13 mouse cellular contexts compared by ENCODE assay signal in the genomic region with DNA sequence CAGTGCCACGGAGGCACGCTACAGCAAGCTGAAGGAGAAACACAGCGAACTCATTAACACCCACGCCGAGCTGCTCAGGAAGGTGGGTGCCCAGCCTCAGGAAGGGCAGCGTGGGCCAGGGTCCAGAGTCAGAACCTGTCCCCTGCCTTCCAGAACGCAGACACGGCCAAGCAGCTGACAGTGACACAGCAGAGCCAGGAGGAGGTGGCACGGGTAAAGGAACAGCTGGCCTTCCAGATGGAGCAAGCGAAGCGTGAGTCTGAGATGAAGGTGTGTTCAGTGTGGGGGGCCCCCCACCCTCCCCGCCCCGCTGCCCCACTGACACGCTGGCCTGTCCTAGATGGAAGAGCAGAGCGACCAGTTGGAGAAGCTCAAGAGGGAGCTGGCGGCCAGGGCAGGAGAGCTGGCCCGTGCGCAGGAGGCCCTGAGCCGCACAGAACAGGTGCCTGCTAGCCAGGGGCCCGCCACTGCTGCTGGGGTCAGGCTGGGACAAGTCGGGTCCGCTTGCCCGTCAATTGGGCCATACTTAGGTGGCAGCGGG. TPM values are rescaled to one million over a fixed set of nuclear protein-coding genes. Genes with fewer than 3 reads are reported as not detected.
DNase-seq lines count a peak whose midpoint lies in the region; ATAC-seq and TF ChIP-seq lines count a peak whose summit lies in the region.
"Had no signal": no experiment of that assay in that cellular context is flagged by ENCODE, and none has a peak within 500 bp of the region (broad histone marks: within the 10 kb centered on the region; RNA-seq: fewer than 3 reads in every experiment).

No protein-coding gene starts in this region.

- peak overlapping the region; percentile 40; the same call in 1 of the 2 replicates for H3K27ac ChIP-seq in forebrain, embryonic 10.5 days
- no peak overlapping the region for H3K27ac ChIP-seq in forebrain, postnatal 0 days (ENCODE audit: low read depth, low read length)
- peak overlapping the region; percentile 39; the same call in 1 of the 2 replicates for H3K27ac ChIP-seq in midbrain, embryonic 10.5 days (replicated peaks)
- no peak overlapping the region for H3K27ac ChIP-seq in midbrain, embryonic 16.5 days (ENCODE audit: low read length)
- H3K27ac ChIP-seq in midbrain, postnatal 0 days (ENCODE audit: low read depth, low read length): no peak overlapping the region
- H3K27ac ChIP-seq: heart, adult 2 months; kidney, postnatal 0 days; liver, embryonic 13.5 days had no signal

- no peak for TF ChIP-seq CTCF in forebrain, postnatal 0 days (IDR thresholded peaks at IDR 0.05; ENCODE audit: low read depth)
- no peak for TF ChIP-seq CTCF in midbrain, postnatal 0 days (IDR thresholded peaks at IDR 0.05)

- no peak overlapping the region for H3K9ac ChIP-seq in forebrain, postnatal 0 days
- no peak overlapping the region for H3K9ac ChIP-seq in midbrain, embryonic 16.5 days (ENCODE audit: low read depth, low read length)
- H3K9ac ChIP-seq in midbrain, postnatal 0 days (replicated peaks; ENCODE audit: low read length, poor library complexity, severe bottlenecking): no peak overlapping the region
- H3K9ac ChIP-seq: liver, embryonic 13.5 days had no signal

- no peaks in the 10 kb centered on the region for H3K9me3 ChIP-seq in forebrain, embryonic 10.5 days
- no peaks in the 10 kb centered on the region for H3K9me3 ChIP-seq in forebrain, postnatal 0 days (ENCODE audit: low read length)
- H3K9me3 ChIP-seq in midbrain, embryonic 10.5 days (replicated peaks): no peaks in the 10 kb centered on the region
- no peaks in the 10 kb centered on the region for H3K9me3 ChIP-seq in midbrain, embryonic 16.5 days (replicated peaks; ENCODE audit: control insufficient read depth, low read length, poor library complexity, severe bottlenecking)
- H3K9me3 ChIP-seq in midbrain, postnatal 0 days (ENCODE audit: low read length): no peaks in the 10 kb centered on the region
- H3K9me3 ChIP-seq: liver, embryonic 13.5 days had no signal

- 91% methylated on average over 24 of the region's 24 CpGs for WGBS in forebrain, embryonic 10.5 days
- 62% methylated on average over 24 of the region's 24 CpGs for WGBS in forebrain, postnatal 0 days
- 89% methylated on average over 24 of the region's 24 CpGs for WGBS in midbrain, embryonic 10.5 days
- WGBS in midbrain, embryonic 16.5 days: 80% methylated on average over 24 of the region's 24 CpGs
- WGBS in midbrain, postnatal 0 days: 81% methylated on average over 24 of the region's 24 CpGs

- no peak for ATAC-seq in forebrain, postnatal 0 days
- no peak for ATAC-seq in midbrain, embryonic 16.5 days
- ATAC-seq in midbrain, postnatal 0 days (ENCODE audit: low FRiP score): no peak

- peaks cover 26% of the 10 kb centered on the region; the same call in 1 of the 2 replicates for H3K36me3 ChIP-seq in forebrain, embryonic 10.5 days (replicated peaks)
- peaks cover 26% of the 10 kb centered on the region for H3K36me3 ChIP-seq in forebrain, postnatal 0 days (ENCODE audit: insufficient read depth)
- peaks cover 6% of the 10 kb centered on the region; the same call in 1 of the 2 replicates for H3K36me3 ChIP-seq in midbrain, embryonic 10.5 days
- peaks cover 5% of the 10 kb centered on the region; the same call in 1 of the 2 replicates for H3K36me3 ChIP-seq in midbrain, embryonic 16.5 days (ENCODE audit: control insufficient read depth, insufficient read depth, low read length)
- H3K36me3 ChIP-seq in midbrain, postnatal 0 days (ENCODE audit: insufficient read depth, low read length): peaks cover 32% of the 10 kb centered on the region

- no peak overlapping the region for H3K4me2 ChIP-seq in forebrain, postnatal 0 days (ENCODE audit: low read depth)
- no peak overlapping the region for H3K4me2 ChIP-seq in midbrain, embryonic 16.5 days (ENCODE audit: low read length)
- H3K4me2 ChIP-seq in midbrain, postnatal 0 days (ENCODE audit: low read depth, low read length, poor library complexity, severe bottlenecking): no peak overlapping the region
- H3K4me2 ChIP-seq: liver, embryonic 13.5 days had no signal

- H3K27me3 ChIP-seq in forebrain, embryonic 10.5 days (ENCODE audit: poor library complexity, severe bottlenecking): no peaks in the 10 kb centered on the region
- no peaks in the 10 kb centered on the region for H3K27me3 ChIP-seq in forebrain, postnatal 0 days (ENCODE audit: insufficient read depth, low read length)
- no peaks in the 10 kb centered on the region for H3K27me3 ChIP-seq in midbrain, embryonic 10.5 days (ENCODE audit: low read depth, poor library complexity, severe bottlenecking)
- H3K27me3 ChIP-seq in midbrain, embryonic 16.5 days (ENCODE audit: control insufficient read depth, insufficient read depth, low read depth, low read length): no peaks in the 10 kb centered on the region
- H3K27me3 ChIP-seq in midbrain, postnatal 0 days (ENCODE audit: insufficient read depth, low read length): no peaks in the 10 kb centered on the region
- H3K27me3 ChIP-seq: liver, embryonic 13.5 days had no signal

- H3K4me3 ChIP-seq in forebrain, embryonic 10.5 days: no peak overlapping the region
- H3K4me3 ChIP-seq in forebrain, postnatal 0 days (ENCODE audit: low read depth, low read length): no peak overlapping the region
- H3K4me3 ChIP-seq in midbrain, embryonic 10.5 days: no peak overlapping the region
- no peak overlapping the region for H3K4me3 ChIP-seq in midbrain, embryonic 16.5 days (ENCODE audit: low read depth, low read length)
- no peak overlapping the region for H3K4me3 ChIP-seq in midbrain, postnatal 0 days (ENCODE audit: low read depth, low read length)
- H3K4me3 ChIP-seq: erythroblast, embryonic 14.5 days; heart, adult 2 months; liver, embryonic 13.5 days; myocyte had no signal

- no peak for DNase-seq in forebrain, embryonic 10.5 days (ENCODE audit: extremely low spot score, low spot score)
- DNase-seq in forebrain, postnatal 0 days: no peak
- DNase-seq in midbrain, embryonic 10.5 days (ENCODE audit: low spot score): no peak
- peak; percentile 51 to 60 for DNase-seq in cerebellum, postnatal 36 days
- peak; percentile 64 for DNase-seq in midbrain, postnatal 0 days (ENCODE audit: low spot score)
- DNase-seq in lung, postnatal 36 days: no peak
- no peak for DNase-seq in thymus, postnatal 25 days
- DNase-seq: heart, adult 2 months; liver, embryonic 13.5 days had no signal

- peaks cover 14% of the 10 kb centered on the region for H3K4me1 ChIP-seq in forebrain, embryonic 10.5 days
- no peaks in the 10 kb centered on the region for H3K4me1 ChIP-seq in forebrain, postnatal 0 days (ENCODE audit: insufficient read depth)
- H3K4me1 ChIP-seq in midbrain, embryonic 10.5 days: peaks cover 18% of the 10 kb centered on the region
- H3K4me1 ChIP-seq in midbrain, embryonic 16.5 days (ENCODE audit: control insufficient read depth, insufficient read depth, low read length): no peaks in the 10 kb centered on the region
- H3K4me1 ChIP-seq in midbrain, postnatal 0 days (ENCODE audit: insufficient read depth, low read length): no peaks in the 10 kb centered on the region

RNA-seq across cellular contexts. Expression of a gene that starts 23.9 kb away (rescaled TPM):
- 7.7 and 11.1 TPM in 2 replicates for polyA plus RNA-seq in forebrain, embryonic 10.5 days (2016; fragmentation: Nextera tagmentation; extraction: Ambion mirVana)
- total RNA-seq in forebrain, postnatal 0 days (2014; rRNA removed): 52.2 and 55.0 TPM in 2 replicates
- 22.2 and 29.8 TPM in 2 replicates for polyA plus RNA-seq in forebrain, postnatal 0 days (2015; fragmentation: Nextera tagmentation; extraction: Ambion mirVana)
- 6.6 and 9.2 TPM in 2 replicates for polyA plus RNA-seq in midbrain, embryonic 10.5 days (2016; fragmentation: Nextera tagmentation; extraction: Ambion mirVana)
- polyA plus RNA-seq in midbrain, embryonic 16.5 days (2015; fragmentation: Nextera tagmentation; extraction: Ambion mirVana): 33.5 and 34.3 TPM in 2 replicates
- 42.9 and 45.4 TPM in 2 replicates for total RNA-seq in midbrain, postnatal 0 days (2014; rRNA removed)
- polyA plus RNA-seq in midbrain, postnatal 0 days (2015; fragmentation: Nextera tagmentation; extraction: Ambion mirVana): 25.8 and 30.8 TPM in 2 replicates

RNA-seq across cellular contexts. Expression of a gene that starts 34.8 kb away (rescaled TPM):
- 50.8 and 51.2 TPM in 2 replicates for polyA plus RNA-seq in forebrain, embryonic 10.5 days (2016; fragmentation: Nextera tagmentation; extraction: Ambion mirVana)
- 62.0 and 62.2 TPM in 2 replicates for total RNA-seq in forebrain, postnatal 0 days (2014; rRNA removed)
- 76.5 and 90.8 TPM in 2 replicates for polyA plus RNA-seq in forebrain, postnatal 0 days (2015; fragmentation: Nextera tagmentation; extraction: Ambion mirVana)
- 58.1 and 69.2 TPM in 2 replicates for polyA plus RNA-seq in midbrain, embryonic 10.5 days (2016; fragmentation: Nextera tagmentation; extraction: Ambion mirVana)
- 59.5 and 62.0 TPM in 2 replicates for polyA plus RNA-seq in midbrain, embryonic 16.5 days (2015; fragmentation: Nextera tagmentation; extraction: Ambion mirVana)
- 52.3 and 75.5 TPM in 2 replicates for total RNA-seq in midbrain, postnatal 0 days (2014; rRNA removed)
- polyA plus RNA-seq in midbrain, postnatal 0 days (2015; fragmentation: Nextera tagmentation; extraction: Ambion mirVana): 54.3 and 56.2 TPM in 2 replicates

Comparison
In these comparisons a context has a peak if more than half of its experiments do, and no peak if none do; other contexts are left out.
1. DNase-seq: peak in cerebellum, postnatal 36 days (2 of 2) and midbrain, postnatal 0 days (single experiment); none in forebrain, embryonic 10.5 days (single experiment), forebrain, postnatal 0 days (single experiment), midbrain, embryonic 10.5 days (single experiment), lung, postnatal 36 days (single experiment) and thymus, postnatal 25 days (single experiment).
2. H3K27ac ChIP-seq: peak in forebrain, embryonic 10.5 days (single experiment) and midbrain, embryonic 10.5 days (single experiment); none in forebrain, postnatal 0 days (single experiment), midbrain, embryonic 16.5 days (single experiment) and midbrain, postnatal 0 days (single experiment).